In genomic region chr5:90164434-90164833, GRCm38 (mm10) we compare ENCODE assay signal across 14 mouse cellular contexts. TPM values are rescaled to one million over a fixed set of nuclear protein-coding genes. Genes with fewer than 3 reads are reported as not detected.
DNase-seq lines count a peak whose midpoint lies in the region.
"Had no signal": no experiment of that assay in that cellular context is flagged by ENCODE, and none has a peak within 500 bp of the region (broad histone marks: within the 10 kb centered on the region; RNA-seq: fewer than 3 reads in every experiment).

No protein-coding gene starts in this region.

- intact Hi-C loops in heart, postnatal 14 days (cut with DNase I) = no loop called here
- intact Hi-C loops in left cerebral cortex, postnatal 14 days (cut with DNase I) = no loop called here

- peak; percentile 27 for DNase-seq in heart, adult 8-10 months (ENCODE audit: low spot score)
- DNase-seq in heart, adult 11 months = no peak
- DNase-seq in kidney, postnatal 25 days = peak; percentile 11 to 38
- no peak for DNase-seq in kidney, adult 18-20 months
- peak; percentile 26 to 42 for DNase-seq in heart, postnatal 14 days
- peak; percentile 23 for DNase-seq in lung, postnatal 25 days (ENCODE audit: low spot score)
- no peak for DNase-seq in cerebellum, postnatal 36 days
- no peak for DNase-seq in left cerebral cortex, postnatal 14 days (ENCODE audit: low spot score in 2 of 2)
- DNase-seq: adrenal gland, adult 8-10 months; B cell, adult 2 months; cerebellum, adult 9-11 months; liver; thymus, adult 18-20 months; thymus, postnatal 4 days had no signal

RNA-seq across cellular contexts. Expression of gene Cox18, which starts 59.4 kb away (rescaled TPM):
- 10 to 100 TPM in 2 of 4 experiments, 1 to 10 TPM in 2; 9.2 to 13.0 (median 11.2) TPM for total RNA-seq in heart, adult 8-10 months (2022)
- 10 to 100 TPM; 12.1 to 13.3 TPM for total RNA-seq in heart, postnatal 14 days (2021)
- 10 to 100 TPM; 25.0 to 28.5 TPM for total RNA-seq in left cerebral cortex, postnatal 14 days (2021)

Comparison
In these comparisons a context has a peak if more than half of its experiments do, and no peak if none do; other contexts are left out.
1. DNase-seq: peak in heart, adult 8-10 months (single experiment), kidney, postnatal 25 days (2 of 2), heart, postnatal 14 days (2 of 2) and lung, postnatal 25 days (single experiment); none in heart, adult 11 months (single experiment), kidney, adult 18-20 months (single experiment), cerebellum, postnatal 36 days (0 of 2) and left cerebral cortex, postnatal 14 days (0 of 2).